Mouse (Mus musculus): Measurements from ENCODE around the gene Acap1. TPM values are rescaled to one million over a fixed set of nuclear protein-coding genes. Genes with fewer than 3 reads are reported as not detected.

Gene Acap1
- polyA plus RNA-seq, 1 experiment from 2014 or later = 10.3 TPM

- peak within 1 kb of the TSS; percentile 92 for H3K4me3 ChIP-seq
- H3K4me1 ChIP-seq (replicated peaks) = peaks cover 37% of the 10 kb centered on the region
- H3K27ac ChIP-seq (ENCODE audit: poor library complexity, severe bottlenecking) = peak within 1 kb of the TSS; percentile 84
- peaks cover 86% of the 10 kb centered on the region for H3K36me3 ChIP-seq
- peak within 1 kb of the TSS; percentile 93 for H3K9ac ChIP-seq
- no peaks in the 10 kb centered on the region for H3K9me3 ChIP-seq (replicated peaks)
- WGBS = 1% methylated on average over 61 of the region's 61 CpGs
- H3K27me3 ChIP-seq (replicated peaks) = no peaks in the 10 kb centered on the region
- peak within 1 kb of the TSS; percentile 98 for H3K4me2 ChIP-seq
- peak; percentile 88 for ATAC-seq (ENCODE audit: insufficient number of reproducible peaks, low FRiP score)
These were observed 18.4 kb upstream of the Acap1 start, which contains the start of gene Gps2 for GRCm38 (mm10) chr11:69913554-69914371. Gps2 (plus strand) TSS chr11:69913888.

- no peak for ATAC-seq (ENCODE audit: insufficient number of reproducible peaks, low FRiP score)
- H3K4me1 ChIP-seq (replicated peaks) = peaks cover 30% of the 10 kb centered on the region
- H3K36me3 ChIP-seq = peaks cover 86% of the 10 kb centered on the region
- no peaks in the 10 kb centered on the region for H3K9me3 ChIP-seq (replicated peaks)
- H3K4me2 ChIP-seq = peak overlapping the region; percentile 98
- peak overlapping the region; percentile 93 for H3K9ac ChIP-seq
- no peaks in the 10 kb centered on the region for H3K27me3 ChIP-seq (replicated peaks)
- WGBS = 75% methylated on average over 15 of the region's 15 CpGs
- peak overlapping the region; percentile 92 for H3K4me3 ChIP-seq
- 0 out of 2 replicates have a peak overlapping the region, but pooled peaks have one; percentile 84 for H3K27ac ChIP-seq (ENCODE audit: poor library complexity, severe bottlenecking)
These were observed 17.6 kb upstream of the Acap1 start for GRCm38 (mm10) chr11:69912716-69913530.

- Histone ChIP-seq H3K27ac (ENCODE audit: poor library complexity, severe bottlenecking) (no peak overlapping the region), H3K36me3 (peaks cover 86% of the 10 kb centered on the region), H3K9me3 (replicated peaks) (no peaks in the 10 kb centered on the region), H3K27me3 (replicated peaks) (no peaks in the 10 kb centered on the region), H3K4me2 (no peak overlapping the region), H3K4me1 (replicated peaks) (peaks cover 30% of the 10 kb centered on the region), H3K4me3 (no peak overlapping the region), H3K9ac (no peak overlapping the region)
- WGBS = 88% methylated on average over 6 of the region's 6 CpGs
- no peak for ATAC-seq (ENCODE audit: insufficient number of reproducible peaks, low FRiP score)
These were observed 16.4 kb upstream of the Acap1 start for GRCm38 (mm10) chr11:69911701-69912100.

GRCm38 (mm10) chr11:69910781-69911560, 15.6 kb upstream of the Acap1 start:
- H3K9me3 ChIP-seq (replicated peaks) = no peaks in the 10 kb centered on the region
- no peak overlapping the region for H3K4me2 ChIP-seq
- 93% methylated on average over 17 of the region's 17 CpGs for WGBS
- peaks cover 86% of the 10 kb centered on the region for H3K36me3 ChIP-seq
- no peak for ATAC-seq (ENCODE audit: insufficient number of reproducible peaks, low FRiP score)
- no peak overlapping the region for H3K4me3 ChIP-seq
- H3K9ac ChIP-seq = no peak overlapping the region
- peaks cover 25% of the 10 kb centered on the region for H3K4me1 ChIP-seq (replicated peaks)
- H3K27ac ChIP-seq (ENCODE audit: poor library complexity, severe bottlenecking) = no peak overlapping the region
- no peaks in the 10 kb centered on the region for H3K27me3 ChIP-seq (replicated peaks)

GRCm38 (mm10) chr11:69910177-69910576, 14.8 kb upstream of the Acap1 start:
- Histone ChIP-seq H3K27ac (ENCODE audit: poor library complexity, severe bottlenecking) (no peak overlapping the region), H3K4me2 (no peak overlapping the region), H3K4me3 (no peak overlapping the region), H3K4me1 (replicated peaks) (peaks cover 17% of the 10 kb centered on the region), H3K9me3 (replicated peaks) (no peaks in the 10 kb centered on the region), H3K36me3 (peaks cover 86% of the 10 kb centered on the region), H3K9ac (no peak overlapping the region), H3K27me3 (replicated peaks) (no peaks in the 10 kb centered on the region)
- 92% methylated on average over 8 of the region's 8 CpGs for WGBS
- no peak for ATAC-seq (ENCODE audit: insufficient number of reproducible peaks, low FRiP score)

GRCm38 (mm10) chr11:69909174-69909573, 13.8 kb upstream of the Acap1 start:
- H3K9ac ChIP-seq = no peak overlapping the region
- 87% methylated on average over 5 of the region's 5 CpGs for WGBS
- H3K4me2 ChIP-seq = no peak overlapping the region
- no peak overlapping the region for H3K27ac ChIP-seq (ENCODE audit: poor library complexity, severe bottlenecking)
- peaks cover 91% of the 10 kb centered on the region for H3K36me3 ChIP-seq
- peaks cover 8% of the 10 kb centered on the region for H3K4me1 ChIP-seq (replicated peaks)
- H3K9me3 ChIP-seq (replicated peaks) = no peaks in the 10 kb centered on the region
- no peak for ATAC-seq (ENCODE audit: insufficient number of reproducible peaks, low FRiP score)
- no peaks in the 10 kb centered on the region for H3K27me3 ChIP-seq (replicated peaks)
- H3K4me3 ChIP-seq = no peak overlapping the region

GRCm38 (mm10) chr11:69908645-69909044, 13.3 kb upstream of the Acap1 start:
- H3K36me3 ChIP-seq = peaks cover 97% of the 10 kb centered on the region
- no peaks in the 10 kb centered on the region for H3K27me3 ChIP-seq (replicated peaks)
- H3K9ac ChIP-seq = no peak overlapping the region
- ATAC-seq (ENCODE audit: insufficient number of reproducible peaks, low FRiP score) = no peak
- no peak overlapping the region for H3K27ac ChIP-seq (ENCODE audit: poor library complexity, severe bottlenecking)
- no peaks in the 10 kb centered on the region for H3K9me3 ChIP-seq (replicated peaks)
- H3K4me1 ChIP-seq (replicated peaks) = peaks cover 7% of the 10 kb centered on the region
- no peak overlapping the region for H3K4me3 ChIP-seq
- no peak overlapping the region for H3K4me2 ChIP-seq
- WGBS = 96% methylated on average over 11 of the region's 11 CpGs

- Histone ChIP-seq H3K9me3 (replicated peaks) (no peaks in the 10 kb centered on the region), H3K36me3 (peaks cover 59% of the 10 kb centered on the region), H3K4me1 (replicated peaks) (peaks cover 24% of the 10 kb centered on the region), H3K4me2 (no peak overlapping the region), H3K27ac (ENCODE audit: poor library complexity, severe bottlenecking) (no peak overlapping the region), H3K27me3 (replicated peaks) (no peaks in the 10 kb centered on the region), H3K9ac (no peak overlapping the region), H3K4me3 (no peak overlapping the region)
- no peak for ATAC-seq (ENCODE audit: insufficient number of reproducible peaks, low FRiP score)
- 94% methylated on average over 9 of the region's 9 CpGs for WGBS
These were observed 9.0 kb upstream of the Acap1 start for GRCm38 (mm10) chr11:69904311-69904710.

- H3K27ac ChIP-seq (ENCODE audit: poor library complexity, severe bottlenecking) = no peak overlapping the region
- WGBS = 87% methylated on average over 13 of the region's 13 CpGs
- ATAC-seq (ENCODE audit: insufficient number of reproducible peaks, low FRiP score) = no peak
These were observed 7.6 kb upstream of the Acap1 start for GRCm38 (mm10) chr11:69902972-69903371.

GRCm38 (mm10) chr11:69901993-69902392, 6.7 kb upstream of the Acap1 start:
- WGBS = under 1% methylated on average over 39 of the region's 39 CpGs

More at GRCm38 (mm10) chr11:69902972-69903371, 7.6 kb upstream of the Acap1 start:
- Histone ChIP-seq H3K9ac (peak overlapping the region; percentile 99), H3K4me1 (replicated peaks) (peaks cover 37% of the 10 kb centered on the region), H3K27me3 (replicated peaks) (no peaks in the 10 kb centered on the region), H3K4me3 (peak overlapping the region; percentile 96), H3K9me3 (replicated peaks) (no peaks in the 10 kb centered on the region), H3K36me3 (peaks cover 46% of the 10 kb centered on the region), H3K4me2 (peak overlapping the region; percentile 96)

More at GRCm38 (mm10) chr11:69901993-69902392, 6.7 kb upstream of the Acap1 start:
- peak overlapping the region; percentile 96 for H3K4me3 ChIP-seq
- peaks cover 37% of the 10 kb centered on the region for H3K4me1 ChIP-seq (replicated peaks)
- peak overlapping the region; percentile 96 for H3K4me2 ChIP-seq
- peak overlapping the region; percentile 97 for H3K27ac ChIP-seq (ENCODE audit: poor library complexity, severe bottlenecking)
- no peak for ATAC-seq (ENCODE audit: insufficient number of reproducible peaks, low FRiP score)
- peak overlapping the region; percentile 99 for H3K9ac ChIP-seq
- peaks cover 36% of the 10 kb centered on the region for H3K36me3 ChIP-seq
- no peaks in the 10 kb centered on the region for H3K27me3 ChIP-seq (replicated peaks)
- H3K9me3 ChIP-seq (replicated peaks) = no peaks in the 10 kb centered on the region
